Mouse (Mus musculus) brain, adult 2 months (tissue): ENCODE results near the gene Slc1a1.

Experiments
- DNase-seq: peaks from one replicate; pipeline ENCODE4 v3.0.0; 2011; ENCODE audit warnings: low read depth, low spot score

The Slc1a1 gene

GRCm38 (mm10) chr19:28916492-28916891, 81.6 kb downstream of the Slc1a1 start:
- no peak for DNase-seq

GRCm38 (mm10) chr19:28917839-28918238, 83.0 kb downstream of the Slc1a1 start:
- DNase-seq, result no peak

GRCm38 (mm10) chr19:28926366-28926765, 91.5 kb downstream of the Slc1a1 start:
- DNase-seq, result no peak

GRCm38 (mm10) chr19:28927396-28927795, 92.5 kb downstream of the Slc1a1 start:
- DNase-seq, result peak; percentile 47

GRCm38 (mm10) chr19:28929034-28929433, 94.2 kb downstream of the Slc1a1 start:
- DNase-seq, result no peak

- DNase-seq, result no peak
These were observed 100.0 kb downstream of the Slc1a1 start for GRCm38 (mm10) chr19:28934897-28935296.

GRCm38 (mm10) chr19:28940135-28940874, 105.5 kb downstream of the Slc1a1 start:
- no peak for DNase-seq

GRCm38 (mm10) chr19:28941271-28941670, 106.4 kb downstream of the Slc1a1 start:
- no peak for DNase-seq

GRCm38 (mm10) chr19:28946782-28947181, 111.9 kb downstream of the Slc1a1 start:
- DNase-seq, result peak; percentile 60

- no peak for DNase-seq
These were observed 112.5 kb downstream of the Slc1a1 start for GRCm38 (mm10) chr19:28947311-28947710.

- DNase-seq, result no peak
These were observed 116.4 kb downstream of the Slc1a1 start for GRCm38 (mm10) chr19:28951251-28951650.

- DNase-seq, result peak; percentile 91
These were observed 128.3 kb downstream of the Slc1a1 start for GRCm38 (mm10) chr19:28963113-28963512.

- no peak for DNase-seq
These were observed 128.6 kb downstream of the Slc1a1 start for GRCm38 (mm10) chr19:28963513-28963841.
